Mouse (Mus musculus) liver, adult 2 months (tissue): ENCODE measurements around the gene Avl9. TPM values are rescaled to one million over a fixed set of nuclear protein-coding genes. Genes with fewer than 3 reads are reported as not detected.

Source experiments
- DNase-seq: peaks from one replicate; pipeline ENCODE4 v3.0.0-alpha.2; 2011; ENCODE audit warnings: low read depth, low spot score; ENCODE audit errors: extremely low read depth
- H3K27ac ChIP-seq: fragments of 200-500 bp; replicated peaks from 2 replicates; pipeline ENCODE4 v1.5.1; 2012; ENCODE audit warnings: low read depth, mild to moderate bottlenecking, control low read depth, inconsistent platforms, low read length; ENCODE audit not compliant: insufficient read depth
- H3K27me3 ChIP-seq: fragments of 200-500 bp; 2 replicates; pipeline ENCODE4 v1.6.1; 2012; ENCODE audit warnings: mild to moderate bottlenecking, moderate library complexity, low read length, inconsistent platforms; ENCODE audit not compliant: control insufficient read depth, insufficient read depth
- H3K36me3 ChIP-seq: fragments of 200-500 bp; 2 replicates; pipeline ENCODE4 v1.6.1; 2012; ENCODE audit warnings: low read length, inconsistent platforms; ENCODE audit not compliant: control insufficient read depth, insufficient read depth
- H3K4me1 ChIP-seq: fragments of 200-500 bp; 2 replicates; pipeline ENCODE4 v1.6.1; 2011; ENCODE audit warnings: low read length; ENCODE audit not compliant: control insufficient read depth, insufficient read depth
- H3K4me3 ChIP-seq: fragments of 200-500 bp; 2 replicates; pipeline ENCODE4 v1.5.1; 2011; ENCODE audit warnings: low read depth, mild to moderate bottlenecking, control low read depth, low read length, moderate library complexity; ENCODE audit not compliant: insufficient read depth
- H3K79me2 ChIP-seq: fragments of 200-500 bp; 2 replicates; pipeline ENCODE4 v1.6.1; 2012; ENCODE audit warnings: inconsistent platforms, mild to moderate bottlenecking, low read length, moderate library complexity; ENCODE audit not compliant: control insufficient read depth, insufficient read depth
- H3K9ac ChIP-seq: fragments of 200-500 bp; 2 replicates; pipeline ENCODE4 v1.6.1; 2012; ENCODE audit warnings: low read depth, mild to moderate bottlenecking, control low read depth, inconsistent platforms, low read length
- CTCF ChIP-seq: fragments of 200-500 bp; IDR thresholded peaks from 2 replicates; pipeline ENCODE4 v1.5.1; 2011; ENCODE audit warnings: low read depth, low read length, control low read depth
- POLR2A ChIP-seq: fragments of 200-500 bp; IDR thresholded peaks from 2 replicates; pipeline ENCODE4 v1.6.1; 2011; ENCODE audit warnings: low read length, control low read depth; ENCODE audit not compliant: insufficient read depth; ENCODE audit errors: extremely low read depth
- WGBS: fragments of 180-500 bp; shearing (Covaris S2); methylation state at CpG from one replicate; pipeline ENCODE4 v1.1.7; 2018; 5-methylcytosine and 5-hydroxymethylcytosine counted together
- polyA plus RNA-seq: library from polyadenylated mRNA; depleted of rRNA; stranded (reverse); fragments of >200 nt; gene quantifications from 2 replicates; pipeline ENCODE4 v1.2.3, GENCODE M21; 2012
- total RNA-seq: library from RNA; depleted of rRNA; stranded (reverse); fragments of >200 nt; gene quantifications from 2 replicates; pipeline ENCODE4 v1.2.3, GENCODE M21; 2014

Gene Avl9
- total and polyA plus RNA-seq, 2 experiments, result 2.6 to 21.6 TPM

DNA sequence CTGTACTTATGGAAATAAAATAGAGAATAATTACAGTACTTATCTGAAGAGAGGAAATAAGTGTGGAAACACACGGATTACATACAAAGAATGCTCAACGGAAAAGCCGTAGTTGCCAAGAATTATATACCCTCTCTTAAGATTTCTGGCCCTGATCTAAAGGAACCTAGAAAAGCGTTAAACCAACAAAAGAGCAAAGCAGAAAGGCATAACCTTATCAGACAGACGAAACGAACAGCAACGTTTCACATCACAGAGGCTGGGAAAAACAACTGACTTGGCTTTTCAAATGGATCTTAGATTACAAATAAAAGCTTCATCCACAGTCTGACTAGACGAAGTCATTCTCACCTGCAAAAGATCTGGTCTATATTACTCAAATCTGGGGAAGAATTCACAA lies 81.5 kb downstream of the Avl9 start:
- Histone ChIP-seq H3K79me2 (peaks cover 27% of the 10 kb centered on the region; the same call in 1 of the 2 replicates), H3K4me1 (peaks cover 8% of the 10 kb centered on the region), H3K36me3 (no peaks in the 10 kb centered on the region), H3K4me3 (peak overlapping the region; percentile 93), H3K27me3 (no peaks in the 10 kb centered on the region), H3K27ac (peak overlapping the region; percentile 93; the same call in 1 of the 2 replicates), H3K9ac (peak overlapping the region; percentile 70)
- no peak for DNase-seq
- TF ChIP-seq POLR2A (no peak), CTCF (no peak)
- WGBS, result 1% methylated on average over 8 of the region's 8 CpGs

DNA sequence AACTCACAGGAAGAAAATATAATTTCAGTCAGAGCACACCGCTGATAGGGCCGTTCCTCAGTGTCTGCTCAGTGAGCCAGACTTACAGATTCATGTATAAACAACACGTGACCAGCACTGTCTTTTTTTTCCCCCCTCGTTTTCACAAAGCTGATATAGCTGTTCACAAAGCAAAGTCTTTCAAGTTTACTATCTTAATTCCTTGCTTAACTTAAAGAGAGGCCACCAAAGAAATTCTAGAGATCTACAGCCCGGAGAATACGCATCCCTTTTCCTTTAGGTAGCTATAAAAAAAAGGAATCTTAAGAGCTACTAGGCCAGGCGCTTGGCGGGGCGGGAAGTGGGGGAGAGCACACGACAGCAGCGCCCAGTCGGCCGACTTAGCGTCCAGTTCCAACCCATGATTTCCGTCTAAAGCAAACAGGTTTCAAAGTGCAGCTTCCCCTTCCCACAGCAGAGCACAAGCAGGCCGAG lies 82.0 kb downstream of the Avl9 start:
- peaks cover 8% of the 10 kb centered on the region for H3K4me1 ChIP-seq
- peak overlapping the region; percentile 96 for H3K9ac ChIP-seq
- peak overlapping the region; percentile 93 for H3K4me3 ChIP-seq
- no peaks in the 10 kb centered on the region for H3K36me3 ChIP-seq
- under 1% methylated on average over 16 of the region's 16 CpGs for WGBS
- TF ChIP-seq POLR2A, result no peak
- TF ChIP-seq CTCF, result no peak
- peak; percentile 75 for DNase-seq
- H3K79me2 ChIP-seq, result peaks cover 27% of the 10 kb centered on the region; the same call in 1 of the 2 replicates
- H3K27ac ChIP-seq, result peak overlapping the region; percentile 93
- no peaks in the 10 kb centered on the region for H3K27me3 ChIP-seq

DNA sequence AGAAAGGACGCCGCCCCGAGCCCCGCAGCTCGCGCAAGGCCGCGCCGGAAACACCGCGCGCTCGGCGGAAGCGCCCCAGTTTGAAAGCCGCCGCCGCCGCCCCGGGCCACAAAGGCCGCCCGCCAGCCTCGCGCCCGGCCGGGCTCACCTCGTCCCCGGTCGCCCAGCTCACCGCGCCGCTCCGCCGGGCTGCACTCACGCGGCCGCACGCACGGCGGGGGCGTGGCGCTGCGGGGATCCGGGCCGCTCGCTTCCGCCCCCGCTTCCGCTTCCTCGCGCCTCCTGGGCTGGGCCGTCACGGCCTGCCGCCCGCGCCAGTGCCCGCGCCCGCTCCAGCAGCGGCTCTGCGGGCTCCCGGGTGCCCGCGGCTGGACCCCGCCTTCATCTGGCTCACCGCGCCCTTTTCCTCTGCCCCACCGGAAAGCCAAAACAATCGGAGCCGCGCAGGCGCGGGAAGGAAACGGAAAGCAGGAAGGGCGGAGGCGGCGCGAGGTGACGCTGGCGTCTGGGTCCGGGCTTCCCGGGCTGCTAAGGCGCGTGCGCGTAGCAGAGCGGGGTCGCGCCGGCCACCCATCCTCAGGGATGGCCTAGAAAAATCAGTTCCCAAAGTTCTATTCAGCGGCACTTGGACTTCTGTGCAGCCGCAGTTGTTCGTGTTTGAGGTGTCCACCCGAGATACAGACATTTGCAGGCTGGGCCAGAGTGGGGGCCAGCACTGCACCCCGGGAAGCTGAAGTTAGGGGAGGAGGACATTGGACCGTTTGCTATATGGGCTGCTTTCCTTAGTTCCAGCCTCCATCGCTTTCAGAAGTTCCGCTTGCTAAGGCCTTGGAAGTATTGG lies 82.8 kb downstream of the Avl9 start, which contains the start of gene Kbtbd2:
Kbtbd2 (minus strand) TSS at position 503 of the 841 bp plus-strand sequence.
- peak; percentile 77 for DNase-seq
- TF ChIP-seq CTCF, result no peak
- TF ChIP-seq POLR2A, result peak; percentile 54
- Histone ChIP-seq H3K4me3 (peak within 1 kb of the TSS; percentile 93), H3K27me3 (no peaks in the 10 kb centered on the region), H3K27ac (peak within 1 kb of the TSS; percentile 93), H3K4me1 (peaks cover 8% of the 10 kb centered on the region), H3K79me2 (peaks cover 23% of the 10 kb centered on the region; the same call in 1 of the 2 replicates), H3K36me3 (no peaks in the 10 kb centered on the region), H3K9ac (peak within 1 kb of the TSS; percentile 96)
- WGBS, result under 1% methylated on average over 98 of the region's 98 CpGs

DNA sequence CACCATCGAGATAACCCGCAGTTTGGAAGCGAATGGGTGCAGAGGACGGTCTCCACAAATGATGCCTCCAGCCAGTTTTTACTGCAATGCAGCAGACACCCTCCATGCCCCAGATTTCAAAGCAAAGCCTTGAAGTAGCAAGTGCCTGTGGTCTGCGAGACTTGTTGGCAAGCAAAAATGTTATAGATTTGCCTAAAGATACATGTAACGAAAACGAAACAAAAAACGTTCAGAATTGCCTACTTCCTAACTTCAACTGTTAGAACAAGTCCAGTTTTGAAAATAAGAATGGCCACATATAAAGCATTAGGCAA lies 83.4 kb downstream of the Avl9 start:
- peak; percentile 47 for DNase-seq
- WGBS, result 2% methylated on average over 8 of the region's 8 CpGs

DNA sequence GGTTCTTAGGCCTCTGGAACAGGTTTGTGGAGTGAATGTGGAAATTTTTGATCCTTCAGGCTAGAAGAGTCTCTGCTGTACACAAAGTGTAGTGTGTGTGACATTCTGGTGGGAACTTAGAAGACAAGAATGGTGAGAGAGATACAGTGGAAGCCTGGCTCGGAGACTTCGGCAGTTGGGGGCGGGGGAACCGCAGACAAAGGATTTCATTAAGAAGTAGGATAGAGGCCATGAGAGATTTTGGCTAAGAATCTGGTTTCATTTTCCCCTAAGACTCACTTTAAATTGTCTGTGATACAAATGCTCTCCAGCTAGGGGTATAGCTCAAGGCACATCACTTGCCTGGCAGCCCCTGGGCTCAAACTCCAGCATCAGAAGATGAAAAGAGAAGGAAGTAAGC lies 90.3 kb downstream of the Avl9 start:
- no peak overlapping the region for H3K4me3 ChIP-seq

More for the DNA sequence above, 83.4 kb downstream of the Avl9 start:
- Histone ChIP-seq H3K36me3 (no peaks in the 10 kb centered on the region), H3K27ac (peak overlapping the region; percentile 93), H3K27me3 (no peaks in the 10 kb centered on the region), H3K4me3 (peak overlapping the region; percentile 93), H3K9ac (peak overlapping the region; percentile 90), H3K79me2 (peaks cover 20% of the 10 kb centered on the region; the same call in 1 of the 2 replicates), H3K4me1 (peaks cover 8% of the 10 kb centered on the region)
- TF ChIP-seq POLR2A, result no peak
- TF ChIP-seq CTCF, result no peak

DNA sequence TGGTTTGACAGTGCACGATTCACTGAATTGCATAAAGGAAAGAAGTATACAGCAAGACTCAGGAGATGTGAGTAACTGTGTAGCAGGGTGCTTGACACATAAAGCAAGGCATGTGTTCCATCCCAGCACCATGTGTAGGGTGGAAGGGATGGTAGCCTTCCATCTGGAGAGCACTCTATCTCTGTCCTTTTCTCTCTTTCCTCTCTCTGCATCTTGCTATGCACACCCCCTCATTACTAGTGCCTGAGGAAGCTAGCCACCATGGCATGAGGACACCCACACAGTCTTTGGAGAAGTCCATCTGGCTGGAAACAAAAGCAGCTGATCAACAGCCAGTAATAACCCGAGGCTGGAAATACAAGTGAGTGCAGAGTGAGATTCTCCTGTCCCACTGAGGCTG lies 91.5 kb downstream of the Avl9 start:
- no peak for DNase-seq
- Histone ChIP-seq H3K27ac (no peak overlapping the region), H3K4me3 (no peak overlapping the region), H3K36me3 (no peaks in the 10 kb centered on the region), H3K27me3 (no peaks in the 10 kb centered on the region), H3K79me2 (no peaks in the 10 kb centered on the region), H3K9ac (no peak overlapping the region), H3K4me1 (no peaks in the 10 kb centered on the region)
- no peak for TF ChIP-seq CTCF
- no peak for TF ChIP-seq POLR2A
- WGBS, result 73% methylated on average over 2 of the region's 2 CpGs

More for the DNA sequence above, 90.3 kb downstream of the Avl9 start:
- no peaks in the 10 kb centered on the region for H3K4me1 ChIP-seq
- WGBS, result 91% methylated on average over 4 of the region's 4 CpGs
- no peaks in the 10 kb centered on the region for H3K27me3 ChIP-seq
- DNase-seq, result no peak
- no peaks in the 10 kb centered on the region for H3K36me3 ChIP-seq
- no peak overlapping the region for H3K9ac ChIP-seq
- H3K27ac ChIP-seq, result no peak overlapping the region
- TF ChIP-seq CTCF (no peak), POLR2A (no peak)
- no peaks in the 10 kb centered on the region for H3K79me2 ChIP-seq
